In the genomic region with DNA sequence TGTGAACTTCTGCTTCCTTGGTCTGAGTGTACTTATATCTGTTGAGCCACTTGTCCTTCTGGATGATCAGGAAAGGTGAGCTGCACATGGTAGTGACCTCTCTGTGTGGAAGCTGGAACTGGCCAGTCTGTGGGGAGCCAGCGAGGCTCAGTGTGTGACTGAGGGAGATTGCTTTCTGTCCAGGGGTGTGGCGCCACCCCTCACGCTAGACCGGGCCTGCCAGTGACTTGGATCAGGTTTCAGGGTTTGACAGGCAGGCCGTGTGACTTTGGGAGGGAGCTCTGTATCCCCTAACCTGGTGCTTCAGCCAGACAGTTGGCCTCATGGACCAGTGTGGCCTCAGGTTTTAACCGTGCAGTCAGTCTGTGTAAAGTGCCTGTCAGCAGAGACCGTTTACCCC, we compare ENCODE assay signal across 9 mouse cellular contexts. TPM values are rescaled to one million over a fixed set of nuclear protein-coding genes. Genes with fewer than 3 reads are reported as not detected.
DNase-seq lines count a peak whose midpoint lies in the region; TF ChIP-seq lines count a peak whose summit lies in the region.
"Had no signal": no experiment of that assay in that cellular context is flagged by ENCODE, and none has a peak within 500 bp of the region (broad histone marks: within the 10 kb centered on the region; RNA-seq: fewer than 3 reads in every experiment).

No protein-coding gene starts in this region.

- no peak for TF ChIP-seq EP300 in heart, adult 2 months (IDR thresholded peaks at IDR 0.05; ENCODE audit: insufficient read depth, low read depth, low read length)

- 31% methylated on average over 7 of the region's 7 CpGs for WGBS in heart, adult 2 months

- intact Hi-C loops in heart, adult 2 months (cut with DNase I): no loop called here
- intact Hi-C loops in left cerebral cortex, postnatal 14 days (cut with DNase I): no loop called here

- TF ChIP-seq POLR2A in heart, adult 2 months (IDR thresholded peaks at IDR 0.05; ENCODE audit: insufficient read depth, low read depth, low read length): no peak

- DNase-seq in thymus, postnatal 4 days: peak; percentile 8
- DNase-seq in thymus, postnatal 10 days (ENCODE audit: low spot score in 2 of 2): no peak
- DNase-seq in heart, adult 2 months: peak in 1 of 2 experiments; percentile 67
- DNase-seq in kidney, postnatal 25 days: peak; percentile 46 to 80
- DNase-seq in cerebellum, adult 11-12 months: no peak
- DNase-seq in layer of hippocampus, adult 11-12 months (ENCODE audit: low spot score): no peak
- DNase-seq in left cerebral cortex, postnatal 14 days (ENCODE audit: low spot score in 2 of 2): no peak
- DNase-seq in thymus, postnatal 25 days: no peak
- DNase-seq: spleen, adult 18-20 months had no signal

- H3K36me3 ChIP-seq in heart, adult 2 months (ENCODE audit: control insufficient read depth, insufficient read depth, low read length): no peaks in the 10 kb centered on the region

- TF ChIP-seq CTCF in heart, adult 2 months (IDR thresholded peaks at IDR 0.05): no peak

- peaks cover 7% of the 10 kb centered on the region for H3K79me2 ChIP-seq in heart, adult 2 months (replicated peaks; ENCODE audit: control insufficient read depth, insufficient read depth, low read length)

- no peak overlapping the region for H3K4me3 ChIP-seq in heart, adult 2 months

- H3K27me3 ChIP-seq in heart, adult 2 months (ENCODE audit: control insufficient read depth, insufficient read depth, low read length): no peaks in the 10 kb centered on the region

- peak overlapping the region; percentile 54 for H3K27ac ChIP-seq in heart, adult 2 months

- H3K4me1 ChIP-seq in heart, adult 2 months (ENCODE audit: control insufficient read depth, insufficient read depth, low read length): peaks cover 2% of the 10 kb centered on the region; the same call in 1 of the 2 replicates

- no peak overlapping the region for H3K9ac ChIP-seq in heart, adult 2 months (ENCODE audit: low read depth, low read length)

RNA-seq across cellular contexts. Expression of gene Zbtb17, which starts 13.8 kb away (rescaled TPM):
- 10 to 100 TPM; 22.9 to 26.4 TPM for total RNA-seq in heart, adult 2 months (2021)
- 23.3 and 29.9 TPM in 2 replicates for polyA plus RNA-seq in heart, adult 2 months (2012; rRNA removed)
- total RNA-seq in left cerebral cortex, postnatal 14 days (2021): 10 to 100 TPM; 31.1 to 32.6 TPM

RNA-seq across cellular contexts. Expression of gene Srarp, which starts 22.3 kb away (rescaled TPM):
- 1 to 10 TPM; 1.6 to 2.2 TPM for total RNA-seq in heart, adult 2 months (2021)
- 0.94 and 2.4 TPM in 2 replicates for polyA plus RNA-seq in heart, adult 2 months (2012; rRNA removed)
- 1 to 10 TPM; 5.1 TPM for total RNA-seq in left cerebral cortex, postnatal 14 days (2021)

RNA-seq across cellular contexts. Expression of gene Hspb7, which starts 37.7 kb away (rescaled TPM):
- 1,000 to 10,000 TPM; 1,066 to 1,498 TPM for total RNA-seq in heart, adult 2 months (2021)
- 973 and 1,028 TPM in 2 replicates for polyA plus RNA-seq in heart, adult 2 months (2012; rRNA removed)
- total RNA-seq in left cerebral cortex, postnatal 14 days (2021): under 1 TPM; 0.47 to 0.90 TPM

RNA-seq across cellular contexts. Expression of gene Clcnkb, which starts 42.4 kb away (rescaled TPM):
- total RNA-seq in heart, adult 2 months (2021): under 1 TPM; 0.43 to 0.57 TPM
- 2.1 and 4.6 TPM in 2 replicates for polyA plus RNA-seq in heart, adult 2 months (2012; rRNA removed)
- not detected for total RNA-seq in left cerebral cortex, postnatal 14 days (2021)

RNA-seq across cellular contexts. Expression of gene Clcnka, which starts 59.7 kb away (rescaled TPM):
- total RNA-seq in heart, adult 2 months (2021): not detected
- polyA plus RNA-seq in heart, adult 2 months (2012; rRNA removed): 0.04 TPM in 1 of 2 replicates, not detected in the other
- total RNA-seq in left cerebral cortex, postnatal 14 days (2021): not detected

Comparison
In these comparisons a context has a peak if more than half of its experiments do, and no peak if none do; other contexts are left out.
1. DNase-seq: peak in thymus, postnatal 4 days (single experiment) and kidney, postnatal 25 days (2 of 2); none in thymus, postnatal 10 days (0 of 2), cerebellum, adult 11-12 months (single experiment), layer of hippocampus, adult 11-12 months (single experiment), left cerebral cortex, postnatal 14 days (0 of 2) and thymus, postnatal 25 days (single experiment).
2. RNA of gene Hspb7, which starts 37.7 kb away (total RNA-seq): 1,066 to 1,498 TPM in heart, adult 2 months; 0.47 to 0.90 TPM in left cerebral cortex, postnatal 14 days; every median in the first group is over 100 times any median in the second.